Mouse (Mus musculus): ENCODE results near the gene Elp5.

Elp5 gene

DNA sequence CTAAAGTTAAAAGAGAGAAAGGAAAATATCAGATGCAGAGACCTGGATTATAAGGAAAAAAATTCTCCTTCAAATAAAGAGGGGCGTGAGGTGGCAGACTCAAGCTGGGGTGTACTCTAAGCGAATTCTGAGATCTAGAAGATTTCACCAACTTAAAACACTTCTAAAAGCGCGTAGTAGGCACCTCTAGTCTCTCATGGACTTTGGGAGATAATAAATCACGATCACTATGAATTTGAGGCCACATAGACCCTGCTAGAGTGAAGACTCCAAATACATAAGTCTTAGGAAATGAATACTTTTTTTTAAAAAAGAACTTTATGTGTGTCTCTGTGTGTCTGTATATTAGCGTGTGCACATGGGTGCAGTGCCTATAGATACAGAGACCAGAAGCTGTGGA, 33.4 kb upstream of the Elp5 start:
- no peak for DNase-seq (ENCODE audit: low read depth, low spot score)

- peak; percentile 96 for DNase-seq (ENCODE audit: low read depth, low spot score)
These were observed 32.7 kb upstream of the Elp5 start, which contains the start of gene Acadvl for GRCm38 (mm10) chr11:70014880-70015558. TSS of gene Acadvl (minus strand) at chr11:70015411.

- DNase-seq (ENCODE audit: low read depth, low spot score), result no peak
These were observed 31.7 kb upstream of the Elp5 start for GRCm38 (mm10) chr11:70014051-70014450.

- DNase-seq (ENCODE audit: low read depth, low spot score), result no peak
These were observed 31.1 kb upstream of the Elp5 start for GRCm38 (mm10) chr11:70013408-70013807.

DNA sequence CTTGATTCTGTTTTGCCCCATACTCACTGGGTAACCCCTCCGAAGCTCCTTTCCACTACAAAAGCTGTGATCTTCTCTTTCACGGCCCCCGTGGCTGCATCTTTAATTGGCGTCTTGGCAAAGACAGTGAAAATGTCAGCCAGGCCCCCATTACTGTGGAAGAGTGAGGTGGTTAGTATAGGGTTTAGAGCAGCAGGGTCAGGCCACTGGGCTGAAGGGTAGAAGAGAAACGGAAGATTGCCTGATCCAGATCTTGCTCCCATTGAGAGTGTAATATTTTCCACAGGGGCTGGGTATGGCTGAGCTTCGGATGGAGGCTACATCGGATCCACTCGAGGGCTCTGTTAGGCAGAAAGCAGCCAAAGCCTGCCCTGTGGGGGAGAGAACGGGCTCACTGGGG, 30.6 kb upstream of the Elp5 start:
- no peak for DNase-seq (ENCODE audit: low read depth, low spot score)

DNA sequence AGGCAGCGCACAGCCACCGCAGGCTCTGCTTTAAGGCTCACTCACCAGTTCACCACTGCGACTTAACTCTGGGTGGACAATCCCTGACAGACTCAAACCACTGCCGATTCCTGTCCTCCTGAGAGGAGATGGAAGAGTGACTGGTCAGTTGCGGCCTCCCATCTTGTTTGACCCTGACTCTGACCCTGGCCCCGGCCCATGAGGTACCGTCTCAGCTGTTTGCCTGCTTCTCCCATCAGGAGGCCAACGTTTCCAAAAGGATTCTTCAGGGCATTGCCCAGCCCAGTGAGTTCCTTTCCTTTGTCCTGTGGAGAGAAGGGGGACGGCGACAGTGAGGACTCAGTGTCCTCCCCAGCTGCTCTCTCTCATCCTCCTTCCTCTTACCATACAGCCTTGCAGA, 28.6 kb upstream of the Elp5 start:
- no peak for DNase-seq (ENCODE audit: low read depth, low spot score)

- DNase-seq (ENCODE audit: low read depth, low spot score), result no peak
These were observed 28.2 kb upstream of the Elp5 start for GRCm38 (mm10) chr11:70010548-70010947.

GRCm38 (mm10) chr11:70010033-70010432, 27.7 kb upstream of the Elp5 start:
- DNase-seq (ENCODE audit: low read depth, low spot score), result no peak

- DNase-seq (ENCODE audit: low read depth, low spot score), result no peak
These were observed 23.2 kb upstream of the Elp5 start for GRCm38 (mm10) chr11:70005521-70005920.

DNA sequence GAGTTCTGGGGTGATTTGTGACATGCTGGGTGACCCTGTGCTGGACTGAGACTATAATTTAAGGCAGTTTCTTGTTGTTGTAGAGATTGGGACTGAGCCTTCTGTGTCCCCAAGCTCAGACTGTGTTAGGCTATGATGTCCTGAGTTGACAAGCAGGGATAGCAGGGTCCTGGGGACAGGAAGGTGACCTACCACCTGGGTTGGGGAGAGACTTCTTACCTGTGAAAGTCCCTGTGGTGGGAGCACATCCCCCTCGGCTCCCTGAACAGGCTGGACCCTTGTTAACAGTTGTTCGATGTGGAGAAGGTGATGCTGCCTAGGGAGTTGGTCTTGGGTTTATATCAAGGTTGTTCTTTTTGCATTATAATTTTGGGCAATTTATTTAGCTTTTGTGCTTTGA, 20.2 kb upstream of the Elp5 start:
- DNase-seq (ENCODE audit: low read depth, low spot score), result no peak

- DNase-seq (ENCODE audit: low read depth, low spot score), result no peak
These were observed 19.5 kb upstream of the Elp5 start for GRCm38 (mm10) chr11:70001865-70002264.

- no peak for DNase-seq (ENCODE audit: low read depth, low spot score)
These were observed 18.8 kb upstream of the Elp5 start for GRCm38 (mm10) chr11:70001159-70001558.

GRCm38 (mm10) chr11:70000396-70000898, 18.1 kb upstream of the Elp5 start, which contains the start of gene Dvl2:
TSS of gene Dvl2 (plus strand) at chr11:70000595.
- DNase-seq (ENCODE audit: low read depth, low spot score), result peak; percentile 99

GRCm38 (mm10) chr11:69999666-70000065, 17.3 kb upstream of the Elp5 start:
- DNase-seq (ENCODE audit: low read depth, low spot score), result no peak

DNA sequence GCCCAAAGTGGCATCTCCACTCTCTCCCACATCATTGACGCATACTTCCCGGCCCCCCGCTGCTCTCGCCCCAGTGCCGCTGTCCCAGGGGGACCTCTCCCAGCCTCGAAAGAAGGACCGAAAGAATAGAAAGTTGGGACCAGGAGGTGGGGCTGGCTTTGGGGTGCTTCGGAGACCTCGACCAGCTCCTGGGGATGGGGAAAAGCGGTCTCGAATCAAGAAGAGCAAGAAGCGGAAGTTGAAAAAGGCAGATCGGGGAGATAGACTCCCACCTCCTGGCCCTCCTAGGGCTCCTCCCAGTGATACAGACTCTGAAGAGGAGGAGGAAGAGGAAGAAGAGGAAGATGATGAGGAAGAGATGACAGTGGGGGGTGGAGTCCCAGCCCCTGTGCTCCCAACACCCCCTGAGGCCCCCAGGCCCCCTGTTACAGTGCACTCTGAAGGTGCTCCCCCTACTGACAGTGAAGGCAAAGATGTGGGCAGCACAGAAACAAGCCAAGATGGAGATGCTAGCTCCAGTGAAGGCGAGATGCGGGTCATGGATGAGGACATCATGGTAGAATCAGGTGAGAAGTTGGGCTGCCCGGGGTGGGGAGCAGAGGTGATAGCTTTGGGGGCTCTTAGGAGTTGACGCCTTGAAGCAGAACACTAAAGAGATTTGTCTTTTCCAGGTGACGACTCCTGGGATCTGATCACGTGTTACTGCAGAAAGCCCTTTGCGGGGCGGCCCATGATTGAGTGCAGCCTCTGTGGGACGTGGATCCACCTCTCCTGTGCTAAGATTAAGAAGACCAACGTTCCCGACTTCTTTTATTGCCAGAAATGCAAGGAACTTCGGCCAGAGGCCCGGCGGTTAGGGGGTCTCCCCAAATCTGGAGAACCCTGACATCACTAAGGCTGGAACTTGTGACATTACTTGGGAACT, 16.5 kb upstream of the Elp5 start:
- DNase-seq (ENCODE audit: low read depth, low spot score), result no peak

- peak; percentile 79 for DNase-seq (ENCODE audit: low read depth, low spot score)
These were observed 14.8 kb upstream of the Elp5 start for GRCm38 (mm10) chr11:69997070-69997509.

DNA sequence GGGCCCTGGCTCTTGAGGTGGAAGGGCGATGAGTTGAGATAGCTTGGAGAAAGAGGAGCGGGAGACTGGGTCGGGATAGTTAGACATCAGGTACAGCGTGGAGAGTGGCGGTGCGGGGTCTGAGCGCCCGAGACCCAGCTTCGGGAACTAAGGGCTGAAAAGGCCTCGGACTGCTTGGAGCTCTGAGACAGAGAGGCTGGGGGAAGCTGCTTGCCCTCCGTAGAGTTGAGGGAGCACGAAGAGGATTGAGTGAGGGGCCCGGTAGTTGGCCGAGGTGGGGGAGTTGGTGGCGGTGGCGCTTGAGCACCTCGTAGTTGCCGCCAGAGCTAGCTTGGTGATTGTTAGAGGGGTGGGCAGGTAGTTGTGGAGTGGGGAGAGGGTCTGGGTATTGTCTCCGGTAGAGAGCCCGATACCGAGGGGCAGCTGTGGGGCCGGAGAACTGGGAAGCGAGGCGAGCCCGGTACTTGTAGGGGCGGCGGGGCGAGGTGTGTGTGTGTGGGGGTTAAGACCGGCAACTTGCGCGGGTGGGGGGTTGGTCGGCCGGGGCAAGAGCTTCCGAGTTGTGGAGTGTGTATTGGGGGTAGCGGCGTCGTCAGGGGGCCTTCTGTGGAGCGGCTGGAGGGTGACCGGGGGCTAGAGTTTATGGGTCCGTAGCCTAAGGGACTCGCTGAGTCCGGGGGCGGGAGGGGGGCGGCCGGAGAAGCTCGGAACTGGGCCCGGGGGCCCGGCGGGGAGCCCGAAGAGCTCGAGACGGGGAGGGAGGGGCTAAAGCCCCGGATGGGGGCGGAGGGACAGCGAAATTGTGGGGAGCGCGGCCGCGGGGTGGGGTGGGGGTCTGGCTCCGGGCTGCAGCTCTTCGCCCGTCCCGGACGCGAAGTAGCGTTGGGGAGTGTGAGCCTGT, 14.1 kb upstream of the Elp5 start:
- no peak for DNase-seq (ENCODE audit: low read depth, low spot score)

- peak; percentile 100 for DNase-seq (ENCODE audit: low read depth, low spot score)
These were observed 13.2 kb upstream of the Elp5 start, which contains the start of gene Phf23 for GRCm38 (mm10) chr11:69995391-69995960. TSS of gene Phf23 (plus strand) at chr11:69995777.

DNA sequence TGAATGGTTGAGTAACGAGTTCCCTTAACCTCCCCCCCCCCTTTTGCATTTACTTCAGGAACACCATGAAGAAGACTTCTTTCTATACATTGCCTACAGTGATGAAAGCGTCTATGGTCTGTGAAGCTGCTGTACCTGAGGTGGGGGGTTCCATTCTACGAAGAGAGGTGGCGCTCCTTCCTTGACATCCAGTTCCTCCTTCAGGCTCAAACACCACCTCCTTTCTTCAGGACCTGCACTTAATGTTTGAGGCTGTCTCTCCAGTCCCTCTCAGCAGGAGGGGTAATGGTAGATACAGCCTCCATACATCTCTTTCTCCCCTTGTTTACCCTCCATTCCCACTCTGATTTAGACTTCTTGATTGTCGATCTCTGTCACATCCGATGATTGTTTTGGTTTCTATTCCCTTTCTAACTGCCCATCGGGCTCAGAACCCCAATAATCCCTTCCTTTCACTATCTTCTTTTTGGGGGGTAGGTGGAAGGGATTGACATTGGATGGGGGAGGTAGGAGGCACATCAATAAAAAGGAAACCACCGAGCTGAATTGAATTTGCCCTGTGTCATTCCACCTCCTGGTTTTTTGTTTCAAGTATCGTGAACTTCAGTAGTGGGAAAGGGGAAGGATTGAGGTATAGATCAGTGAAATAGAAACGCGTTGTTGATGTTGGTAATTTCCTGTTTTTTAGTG, 12.2 kb upstream of the Elp5 start:
- no peak for DNase-seq (ENCODE audit: low read depth, low spot score)

DNA sequence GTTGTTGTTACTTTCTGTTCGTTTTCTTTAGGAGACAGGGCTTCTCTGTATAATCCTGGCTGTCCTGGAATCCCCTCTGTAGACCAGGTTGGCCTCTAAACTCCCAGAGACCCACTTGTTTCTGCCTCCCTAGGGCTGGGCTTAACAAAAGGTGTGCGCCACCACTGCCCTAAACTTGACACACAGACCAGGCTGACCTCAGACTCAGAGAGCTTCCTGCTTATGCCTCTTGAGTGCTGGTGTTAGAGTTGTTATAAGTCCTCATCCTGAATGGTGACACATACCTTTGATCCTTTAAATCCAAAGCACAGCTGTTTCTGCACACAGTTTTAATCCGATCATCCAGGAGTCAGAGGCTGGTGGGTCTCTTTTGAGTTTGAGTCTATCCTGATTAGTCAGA, 10.6 kb upstream of the Elp5 start:
- DNase-seq (ENCODE audit: low read depth, low spot score), result no peak
